Mouse (Mus musculus): ENCODE measurements at regions not wholly inside any gene's neighbourhood (a gene's known extent, or its start where the extent isn't known, plus 50 kb on each side); places are given as distances from the start of the nearest gene placed in this dataset.

GRCm38 (mm10) chr8:103880431-103881145 lies 220.8 kb upstream of the Cdh5 start:
- no peak for TF ChIP-seq CTCF (IDR thresholded peaks at IDR 0.05; ENCODE audit: control insufficient read depth, insufficient read depth, insufficient replicate concordance, low read depth, low read length)
- no peak for TF ChIP-seq POLR2A (IDR thresholded peaks at IDR 0.05; ENCODE audit: control insufficient read depth, low read depth, low read length)

Measured in testis, adult 2 months (tissue).